8 mouse cellular contexts compared by ENCODE assay signal in the genomic region with DNA sequence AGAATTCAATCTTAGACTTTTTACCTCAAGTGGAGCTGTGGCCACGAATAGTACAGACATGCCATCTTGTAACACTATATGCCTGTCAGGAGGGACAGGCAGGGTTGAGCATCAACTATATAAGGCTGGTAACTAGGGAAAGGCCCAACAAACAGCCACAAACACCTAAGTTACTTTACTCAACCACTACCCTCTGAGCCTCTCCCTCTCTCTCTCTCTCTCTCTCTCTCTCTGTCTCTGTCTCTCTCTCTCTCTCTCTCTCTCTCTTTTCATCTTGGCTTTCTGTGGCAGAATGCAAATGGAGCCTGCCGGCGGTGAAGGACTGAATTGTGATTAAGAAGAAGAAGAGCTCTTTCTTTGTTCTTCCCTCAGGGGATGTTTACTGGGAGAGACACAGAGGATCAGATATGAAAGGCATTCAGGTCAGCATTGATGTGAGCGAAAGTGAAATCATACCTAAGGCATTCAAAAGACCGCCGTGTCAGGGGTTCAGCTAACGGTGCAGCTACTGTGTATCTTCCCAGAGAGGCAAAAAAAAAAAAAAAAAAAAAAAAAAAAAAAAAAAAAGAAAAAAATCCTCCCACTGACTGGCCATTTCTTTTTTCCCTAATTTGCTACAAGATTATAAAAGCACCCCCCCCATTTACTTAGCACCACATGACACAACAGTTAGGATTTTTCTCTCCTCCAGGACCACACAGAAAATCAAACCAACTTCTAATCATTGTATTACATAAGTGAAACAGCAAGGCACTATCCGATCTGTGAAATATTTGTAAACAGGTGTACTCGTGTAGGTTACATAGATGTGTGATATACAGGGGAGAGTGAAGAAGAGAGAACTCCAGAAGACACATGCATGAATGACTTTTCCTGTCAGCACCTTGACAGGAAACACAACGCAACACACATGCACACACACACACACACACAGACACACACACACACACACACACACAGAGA. TPM values are rescaled to one million over a fixed set of nuclear protein-coding genes. Genes with fewer than 3 reads are reported as not detected.
DNase-seq lines count a peak whose midpoint lies in the region; ATAC-seq and TF ChIP-seq lines count a peak whose summit lies in the region.

No protein-coding gene starts in this region.

- no peak overlapping the region for H3K4me3 ChIP-seq in limb, embryonic 14.5 days (replicated peaks; ENCODE audit: low read length)
- no peak overlapping the region for H3K4me3 ChIP-seq in limb, embryonic 10.5 days
- peak overlapping the region; percentile 77 for H3K4me3 ChIP-seq in embryonic facial prominence, embryonic 13.5 days

- H3K36me3 ChIP-seq in limb, embryonic 14.5 days (ENCODE audit: control insufficient read depth, insufficient read depth, low read length) = 0 out of 2 replicates have a peak, but pooled peaks cover 4% of the 10 kb centered on the region
- H3K36me3 ChIP-seq in limb, embryonic 10.5 days = no peaks in the 10 kb centered on the region
- H3K36me3 ChIP-seq in embryonic facial prominence, embryonic 13.5 days = peaks cover 6% of the 10 kb centered on the region

- ATAC-seq in limb, embryonic 14.5 days (ENCODE audit: low FRiP score, low read depth) = 0 out of 2 replicates have a peak, but pooled peaks have one; percentile 11
- no peak for ATAC-seq in embryonic facial prominence, embryonic 13.5 days (ENCODE audit: insufficient number of reproducible peaks, insufficient read depth, low FRiP score, low TSS enrichment, low read depth)
- no peak for ATAC-seq in megakaryocyte-erythroid progenitor cell, adult 5-6 weeks (replicated peaks; ENCODE audit: low FRiP score, low TSS enrichment, poor library complexity, severe bottlenecking)

- H3K9me3 ChIP-seq in limb, embryonic 14.5 days (ENCODE audit: control insufficient read depth, low read length) = no peaks in the 10 kb centered on the region
- no peaks in the 10 kb centered on the region for H3K9me3 ChIP-seq in limb, embryonic 10.5 days (replicated peaks)
- H3K9me3 ChIP-seq in embryonic facial prominence, embryonic 13.5 days = no peaks in the 10 kb centered on the region

- peaks cover 19% of the 10 kb centered on the region for H3K27me3 ChIP-seq in limb, embryonic 14.5 days (ENCODE audit: control insufficient read depth, insufficient read depth, low read length)
- H3K27me3 ChIP-seq in limb, embryonic 10.5 days (ENCODE audit: low read depth, poor library complexity, severe bottlenecking) = peaks cover 50% of the 10 kb centered on the region
- peaks cover 25% of the 10 kb centered on the region for H3K27me3 ChIP-seq in embryonic facial prominence, embryonic 13.5 days

- no peaks in the 10 kb centered on the region; the same call in 1 of the 2 replicates for H3K4me1 ChIP-seq in limb, embryonic 14.5 days (ENCODE audit: control insufficient read depth, insufficient read depth, low read length)
- peaks cover 40% of the 10 kb centered on the region for H3K4me1 ChIP-seq in limb, embryonic 10.5 days
- peaks cover 47% of the 10 kb centered on the region for H3K4me1 ChIP-seq in embryonic facial prominence, embryonic 13.5 days

- TF ChIP-seq POLR2A in limb, embryonic 14.5 days (IDR thresholded peaks at IDR 0.05; ENCODE audit: borderline replicate concordance, extremely low read depth, insufficient read depth, insufficient read length) = no peak

- H3K27ac ChIP-seq in limb, embryonic 14.5 days (replicated peaks; ENCODE audit: low read depth, low read length) = no peak overlapping the region
- no peak overlapping the region for H3K27ac ChIP-seq in limb, embryonic 10.5 days
- peak overlapping the region; percentile 51 for H3K27ac ChIP-seq in embryonic facial prominence, embryonic 13.5 days

- no peak for DNase-seq in limb, embryonic 14.5 days (ENCODE audit: low spot score)
- no peak for DNase-seq in limb, embryonic 10.5 days (ENCODE audit: low spot score)
- DNase-seq in induced T-regulatory cell, adult 2 months (ENCODE audit: low read depth) = peak; percentile 6
- peak; percentile 54 for DNase-seq in retina, embryonic 14.5 days (ENCODE audit: low spot score)
- no peak for DNase-seq in T-cell, adult 2 months (ENCODE audit: low spot score)
- DNase-seq in spleen, postnatal 10 days (ENCODE audit: low spot score in 2 of 2) = no peak

- 43% methylated on average over 10 of the region's 10 CpGs for WGBS in limb, embryonic 14.5 days
- WGBS in limb, embryonic 10.5 days = 34% methylated on average over 10 of the region's 10 CpGs
- 20% methylated on average over 10 of the region's 10 CpGs for WGBS in embryonic facial prominence, embryonic 13.5 days

- H3K9ac ChIP-seq in limb, embryonic 14.5 days (ENCODE audit: low read depth, low read length, severe bottlenecking) = no peak overlapping the region
- H3K9ac ChIP-seq in embryonic facial prominence, embryonic 13.5 days = 0 out of 2 replicates have a peak overlapping the region, but pooled peaks have one; percentile 36

- no peak overlapping the region for H3K4me2 ChIP-seq in limb, embryonic 14.5 days (replicated peaks; ENCODE audit: low read depth, low read length, severe bottlenecking)
- peak overlapping the region; percentile 68 for H3K4me2 ChIP-seq in embryonic facial prominence, embryonic 13.5 days

RNA-seq across cellular contexts. Expression of a gene that starts 13.9 kb away (rescaled TPM):
- 25.2 and 27.2 TPM in 2 replicates for polyA plus RNA-seq in limb, embryonic 14.5 days (2012; rRNA removed)
- polyA plus RNA-seq in limb, embryonic 14.5 days (2014; fragmentation: Nextera tagmentation; extraction: Ambion mirVana) = 39.8 and 43.9 TPM in 2 replicates
- polyA plus RNA-seq in limb, embryonic 10.5 days (2016; fragmentation: Nextera tagmentation; extraction: Ambion mirVana) = 5.3 and 5.4 TPM in 2 replicates
- 85.7 and 96.4 TPM in 2 replicates for polyA plus RNA-seq in embryonic facial prominence, embryonic 13.5 days (2015; fragmentation: Nextera tagmentation; extraction: Ambion mirVana)
- total RNA-seq in megakaryocyte-erythroid progenitor cell, adult 5-6 weeks (2014; fragmentation: Nextera tagmentation) = 118 and 125 TPM in 2 replicates
- total RNA-seq in megakaryocyte-erythroid progenitor cell, adult 5-6 weeks (2017) = 113 and 119 TPM in 2 replicates

Comparison
In these comparisons a context has a peak if more than half of its experiments do, and no peak if none do; other contexts are left out.
1. DNase-seq: peak in induced T-regulatory cell, adult 2 months (single experiment) and retina, embryonic 14.5 days (single experiment); none in limb, embryonic 14.5 days (single experiment), limb, embryonic 10.5 days (single experiment), T-cell, adult 2 months (single experiment) and spleen, postnatal 10 days (0 of 2).